Mouse (Mus musculus) embryo, embryonic 10.5 days (tissue): ENCODE measurements at regions not wholly inside any gene's neighbourhood (a gene's known extent, or its start where the extent isn't known, plus 50 kb on each side); places are given as distances from the start of the nearest gene placed in this dataset.

Experiments
- DNase-seq: peaks from one replicate; pipeline ENCODE4 v3.0.0-alpha.2; 2015; ENCODE audit warnings: low spot score

DNA sequence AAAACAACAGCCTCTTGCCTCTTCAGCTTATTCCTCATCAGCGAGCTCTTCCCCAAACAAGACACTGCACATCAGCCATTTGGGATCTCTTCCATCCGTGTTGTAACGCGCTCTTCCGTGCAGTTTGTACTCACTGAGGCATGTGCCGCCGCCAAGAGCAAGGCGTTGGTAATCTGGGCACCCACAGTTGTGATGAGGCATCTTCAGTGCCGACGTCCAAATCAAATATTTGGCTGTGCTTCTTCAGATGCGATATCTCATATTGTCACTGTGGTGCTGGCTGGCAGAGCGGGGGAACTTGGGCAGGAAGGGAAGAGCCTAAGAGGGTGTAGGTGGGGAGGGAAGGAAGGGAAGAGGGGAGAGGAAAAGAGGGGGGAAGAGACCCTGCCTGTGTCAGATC is 439.2 kb downstream of the Tmem182 start:
- DNase-seq: no peak

DNA sequence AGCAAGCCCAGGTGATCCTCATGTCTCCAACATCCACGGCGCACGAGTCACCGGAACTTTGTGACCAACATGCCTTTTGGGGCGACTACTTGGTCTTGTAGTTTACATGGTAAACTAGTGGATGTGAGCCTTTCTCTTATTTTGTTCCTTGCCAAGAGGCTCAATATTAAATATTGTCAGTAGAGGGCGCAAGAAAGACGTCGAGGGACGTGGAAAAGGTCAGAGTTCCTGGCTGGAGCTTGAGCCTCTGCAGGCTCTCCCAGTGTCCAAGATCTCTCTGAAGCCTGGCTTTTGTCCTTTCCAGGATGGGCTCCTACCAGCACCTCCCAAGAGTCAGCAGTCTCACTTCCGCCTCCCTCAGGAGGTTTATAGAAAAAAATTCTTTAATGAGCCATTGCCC is 458.8 kb downstream of the Tmem182 start:
- peak; percentile 82 for DNase-seq

DNA sequence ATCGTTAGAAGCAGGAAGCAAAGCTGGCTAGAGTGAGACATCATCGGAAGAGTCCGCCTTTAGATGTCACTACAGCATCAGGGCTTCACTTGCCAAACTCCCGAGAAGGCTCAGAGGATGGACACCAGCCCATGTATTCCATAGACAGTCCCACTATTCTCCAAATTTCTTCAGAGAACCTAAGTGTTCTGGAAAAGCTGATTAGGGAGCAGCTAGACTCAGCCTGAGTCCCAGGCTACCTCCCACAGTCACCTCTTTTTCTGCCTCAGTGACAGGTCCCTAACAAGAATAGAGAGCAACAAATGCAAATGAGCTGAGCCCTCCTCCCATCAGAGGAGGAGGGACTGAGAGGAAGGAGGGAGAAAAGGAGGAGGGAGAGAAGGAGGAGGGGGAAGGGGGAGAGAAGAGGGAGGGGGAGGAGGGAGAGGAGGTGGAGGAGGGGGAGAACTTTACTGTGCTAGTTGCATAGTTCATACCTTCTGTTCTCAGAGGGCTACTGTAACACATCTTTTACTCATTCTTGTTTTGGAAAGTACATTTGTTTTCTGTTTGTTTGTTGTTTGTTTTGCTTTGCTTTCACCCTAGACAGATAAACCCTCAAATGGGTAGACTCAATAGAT is 465.8 kb downstream of the Tmem182 start:
- peak; percentile 59 for DNase-seq

- DNase-seq: peak; percentile 68
Observed at GRCm38 (mm10) chr1:41274573-41275270, 469.3 kb downstream of the Tmem182 start.

DNA sequence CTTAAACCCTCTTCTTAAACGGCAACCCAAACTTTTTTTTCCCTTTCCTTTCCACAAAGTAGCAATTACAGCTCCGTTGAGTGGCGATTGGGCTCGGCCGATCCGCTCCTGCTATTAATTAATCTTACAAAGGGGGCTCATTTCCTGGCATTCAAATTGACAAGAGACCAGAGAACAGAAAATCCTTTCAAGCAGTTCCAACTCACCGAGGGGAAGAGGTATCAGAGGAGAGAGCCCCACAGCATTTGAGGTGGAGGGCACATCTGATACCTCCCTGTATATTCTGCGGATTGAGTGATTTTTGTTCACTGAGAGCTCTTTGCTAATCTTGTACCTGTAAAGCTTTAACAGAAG is 469.8 kb downstream of the Tmem182 start:
- DNase-seq: peak; percentile 62

GRCm38 (mm10) chr1:41275642-41276041 is 470.2 kb downstream of the Tmem182 start:
- DNase-seq: peak; percentile 42

DNA sequence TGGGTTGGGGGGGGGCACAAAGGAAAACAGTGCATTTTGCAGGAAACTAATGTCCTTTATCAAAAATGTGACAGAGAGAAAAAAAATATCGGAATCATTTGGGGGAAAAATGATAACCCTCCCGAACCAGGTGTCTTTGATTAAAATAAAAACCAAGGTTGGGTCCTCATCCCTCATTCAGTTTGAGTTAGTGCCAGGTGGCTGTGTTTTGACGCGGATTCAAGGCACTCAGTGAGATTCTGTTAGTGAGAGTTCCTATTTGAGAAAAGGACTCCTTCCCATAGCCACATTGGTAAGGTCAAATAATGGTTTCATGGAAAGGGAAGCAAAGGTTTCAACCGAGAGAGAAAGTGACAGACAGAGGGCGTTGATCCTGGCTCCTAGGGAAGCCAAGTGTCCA is 470.9 kb downstream of the Tmem182 start:
- DNase-seq: no peak

- DNase-seq: no peak
Observed at GRCm38 (mm10) chr1:41285221-41285620, 479.8 kb downstream of the Tmem182 start.

GRCm38 (mm10) chr1:41286221-41286620 is 480.8 kb downstream of the Tmem182 start:
- DNase-seq: no peak

- peak; percentile 51 for DNase-seq
Observed at GRCm38 (mm10) chr1:41326861-41327480, 521.6 kb downstream of the Tmem182 start.

- DNase-seq: no peak
Observed at GRCm38 (mm10) chr1:41349798-41350758, 544.7 kb downstream of the Tmem182 start.

DNA sequence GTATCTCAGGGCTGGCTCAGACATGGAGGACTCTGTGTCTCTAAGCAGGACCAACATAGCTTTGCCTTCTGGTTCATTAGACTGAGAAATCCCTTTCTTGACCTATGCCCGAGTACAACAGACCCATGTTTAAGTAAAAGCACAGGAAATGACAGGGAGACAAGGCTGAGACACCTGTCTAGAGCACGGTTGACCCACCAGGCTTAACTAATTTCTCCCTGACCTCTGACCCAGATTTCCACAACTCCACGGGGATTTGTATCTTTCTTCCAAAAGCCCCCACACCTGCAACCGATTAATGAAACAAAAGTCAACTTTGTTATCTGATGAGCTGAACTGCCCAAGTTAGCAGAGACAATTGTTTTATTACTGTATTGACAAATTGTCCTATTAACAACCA is 553.7 kb downstream of the Tmem182 start:
- peak; percentile 76 for DNase-seq

DNA sequence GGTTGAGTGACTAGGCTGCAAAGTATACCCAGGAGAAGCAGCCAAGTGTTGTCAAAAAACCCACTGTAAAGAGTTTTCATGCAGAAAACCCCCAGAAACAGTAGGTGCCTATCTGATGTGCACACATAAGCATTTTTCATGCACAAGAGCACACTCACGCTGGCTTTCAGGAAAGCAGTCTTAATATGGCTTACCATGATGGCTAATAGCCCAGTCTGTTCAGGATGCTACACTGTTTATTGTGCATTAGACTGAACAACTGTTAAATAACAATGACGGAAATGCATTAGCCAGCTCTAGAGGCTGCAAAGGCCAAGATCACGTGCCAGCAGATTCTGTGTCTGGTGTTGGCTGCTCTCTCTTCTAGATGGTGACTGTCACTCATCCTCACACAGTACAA is 556.1 kb downstream of the Tmem182 start:
- DNase-seq: no peak

DNA sequence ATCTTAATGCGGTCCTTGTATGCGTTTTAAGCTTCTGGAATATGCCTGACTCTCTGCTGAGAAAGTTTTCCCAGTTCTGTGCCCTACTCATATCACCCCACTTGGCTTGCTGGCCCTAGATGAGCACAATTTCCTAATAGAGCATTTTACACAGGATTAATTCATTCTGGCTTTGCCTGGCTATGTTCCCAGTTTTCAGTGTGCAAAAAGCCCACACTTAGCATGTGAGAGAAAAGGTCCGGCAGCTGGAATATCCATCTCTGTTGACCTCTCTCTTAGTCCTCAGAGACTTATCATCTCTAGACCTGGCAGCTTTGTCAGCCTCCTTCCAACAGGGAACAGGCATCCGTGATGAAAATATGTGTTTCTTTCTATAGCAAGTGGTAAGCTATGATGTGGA is 574.6 kb downstream of the Tmem182 start:
- DNase-seq: no peak

DNA sequence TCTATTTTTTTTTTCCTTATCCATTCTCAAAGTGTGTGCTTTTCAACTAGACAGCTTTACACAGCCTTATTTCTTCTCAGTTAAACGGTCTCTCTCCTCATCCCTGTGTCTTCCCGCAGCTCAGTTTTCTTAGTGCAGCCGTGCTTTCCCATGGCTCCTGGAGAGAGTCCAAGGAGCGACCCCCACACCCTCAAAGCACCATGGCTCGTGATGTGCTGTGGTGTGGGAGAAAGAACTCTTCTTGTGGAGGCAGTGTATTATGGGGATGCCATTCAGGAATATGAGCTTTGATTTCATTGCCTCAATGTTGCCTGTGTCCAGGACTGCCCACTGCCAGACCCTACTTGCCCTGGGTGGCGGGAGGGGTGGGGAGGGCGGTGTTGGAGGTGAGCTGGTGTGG is 576.1 kb downstream of the Tmem182 start:
- no peak for DNase-seq

- peak; percentile 13 for DNase-seq
Observed at GRCm38 (mm10) chr1:41384731-41385130, 579.3 kb downstream of the Tmem182 start.

GRCm38 (mm10) chr1:41386435-41386834 is 581.0 kb downstream of the Tmem182 start:
- peak; percentile 27 for DNase-seq

GRCm38 (mm10) chr1:41390102-41390884 is 584.9 kb downstream of the Tmem182 start:
- peak; percentile 95 for DNase-seq

DNA sequence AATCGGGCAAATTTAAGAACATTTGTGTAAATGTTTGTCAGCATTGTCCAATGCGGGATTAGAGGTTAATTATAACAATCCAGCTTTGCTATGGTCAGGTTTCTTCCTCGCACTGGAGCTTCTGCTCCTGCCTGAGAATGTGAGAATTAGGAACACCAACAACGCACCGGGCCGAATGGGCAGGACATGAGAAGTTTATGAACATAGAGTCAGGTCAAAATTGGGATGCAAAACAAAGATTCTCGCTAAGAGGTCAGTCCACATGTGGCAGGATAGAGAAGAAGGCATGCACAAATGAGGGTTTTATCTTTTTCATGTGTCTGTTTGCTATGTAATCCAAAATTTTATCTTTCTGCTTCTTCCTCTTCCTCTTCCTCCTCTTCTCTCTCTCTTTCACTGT is 585.7 kb downstream of the Tmem182 start:
- DNase-seq: no peak

DNA sequence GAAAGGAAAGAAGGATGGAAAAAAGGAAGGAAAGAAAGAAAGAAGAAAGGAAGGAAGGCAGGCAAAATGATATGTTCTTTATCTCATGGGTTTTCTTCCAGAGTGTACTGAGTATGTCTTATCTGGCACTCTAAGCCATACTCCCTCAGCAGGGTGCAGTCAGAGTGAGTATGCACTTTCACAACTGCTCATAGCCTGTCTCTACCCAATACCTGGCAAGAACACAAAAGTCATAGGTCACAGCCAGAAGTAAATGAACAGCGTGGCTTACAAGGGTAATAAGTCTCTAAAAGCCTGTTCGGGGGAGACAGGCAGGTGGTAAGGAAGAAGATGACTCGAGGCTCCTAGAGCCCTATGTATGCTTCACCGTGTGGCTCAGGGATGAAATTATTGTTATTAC is 587.9 kb downstream of the Tmem182 start:
- DNase-seq: no peak

GRCm38 (mm10) chr1:41395081-41395480 is 589.7 kb downstream of the Tmem182 start:
- DNase-seq: no peak

DNA sequence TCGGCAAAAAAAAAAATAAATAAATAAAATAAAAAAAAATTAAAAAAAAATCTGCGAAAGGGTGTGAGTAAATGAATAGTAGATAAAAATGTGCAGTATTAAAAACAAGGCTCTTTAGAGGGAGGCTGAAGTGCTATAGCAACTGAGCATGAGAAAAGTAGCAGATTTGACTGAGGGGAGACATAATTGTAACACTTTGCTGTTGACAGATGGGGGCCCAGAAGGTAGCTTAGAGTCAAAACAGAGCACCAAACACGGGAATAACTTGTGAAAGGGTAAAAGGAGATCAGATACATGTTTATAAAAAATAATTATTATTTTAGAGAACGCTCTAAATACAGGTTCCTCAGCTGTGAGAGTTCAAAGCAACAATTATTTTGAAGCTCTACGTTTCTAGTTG is 605.1 kb downstream of the Tmem182 start:
- DNase-seq: no peak
